Comparison of ENCODE assay signal across 11 mouse cellular contexts in the genomic region with DNA sequence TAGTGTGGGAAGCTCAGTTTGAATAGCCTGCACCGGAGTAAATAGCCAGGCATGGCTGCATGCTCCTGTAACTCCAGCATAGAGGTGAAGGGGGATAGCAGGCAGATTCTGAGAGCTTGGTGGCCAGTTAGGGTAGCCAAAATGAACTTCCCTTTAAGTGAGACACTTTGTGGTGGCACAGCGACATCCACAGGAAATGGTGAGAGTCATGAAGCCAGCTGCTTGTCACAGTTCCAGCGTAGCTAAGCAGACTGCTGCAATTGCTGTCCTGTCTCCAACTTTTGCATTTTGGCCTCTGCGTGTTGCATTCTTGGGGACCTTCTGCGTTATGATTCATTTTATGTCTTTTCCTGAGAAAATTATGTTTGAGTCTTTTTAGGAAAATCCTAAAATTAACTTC. TPM values are rescaled to one million over a fixed set of nuclear protein-coding genes. Genes with fewer than 3 reads are reported as not detected.
A peak's percentile ranks its signal among the peaks of the same experiment; 100 is the strongest.
DNase-seq lines count a peak whose midpoint lies in the region; ATAC-seq and TF ChIP-seq lines count a peak whose summit lies in the region.
"Had no signal": no experiment of that assay in that cellular context is flagged by ENCODE, and none has a peak within 500 bp of the region (broad histone marks: within the 10 kb centered on the region; RNA-seq: fewer than 3 reads in every experiment).

No protein-coding gene starts in this region.

- H3K27ac ChIP-seq in forebrain, postnatal 0 days (ENCODE audit: low read depth, low read length) = no peak overlapping the region
- H3K27ac ChIP-seq in forebrain, embryonic 10.5 days = no peak overlapping the region
- H3K27ac ChIP-seq in limb, embryonic 10.5 days = no peak overlapping the region
- H3K27ac ChIP-seq: embryonic facial prominence, embryonic 15.5 days had no signal

- no peak for ATAC-seq in forebrain, postnatal 0 days

- H3K4me3 ChIP-seq in forebrain, postnatal 0 days (ENCODE audit: low read depth, low read length) = no peak overlapping the region
- H3K4me3 ChIP-seq in forebrain, embryonic 10.5 days = no peak overlapping the region
- H3K4me3 ChIP-seq in limb, embryonic 10.5 days = no peak overlapping the region
- H3K4me3 ChIP-seq: embryonic facial prominence, embryonic 15.5 days had no signal

- WGBS in forebrain, postnatal 0 days = 78% methylated on average over 5 of the region's 5 CpGs
- 86% methylated on average over 5 of the region's 5 CpGs for WGBS in forebrain, embryonic 10.5 days
- 75% methylated on average over 5 of the region's 5 CpGs for WGBS in limb, embryonic 10.5 days

- TF ChIP-seq CTCF in forebrain, postnatal 0 days (IDR thresholded peaks at IDR 0.05; ENCODE audit: low read depth) = peak; percentile 16

- H3K36me3 ChIP-seq in forebrain, postnatal 0 days (ENCODE audit: insufficient read depth) = no peaks in the 10 kb centered on the region
- no peaks in the 10 kb centered on the region for H3K36me3 ChIP-seq in forebrain, embryonic 10.5 days (replicated peaks)
- H3K36me3 ChIP-seq in limb, embryonic 10.5 days = no peaks in the 10 kb centered on the region
- H3K36me3 ChIP-seq: embryonic facial prominence, embryonic 15.5 days had no signal

- H3K4me1 ChIP-seq in forebrain, postnatal 0 days (ENCODE audit: insufficient read depth) = no peaks in the 10 kb centered on the region
- 0 out of 2 replicates have a peak, but pooled peaks cover 3% of the 10 kb centered on the region for H3K4me1 ChIP-seq in forebrain, embryonic 10.5 days
- peaks cover 22% of the 10 kb centered on the region for H3K4me1 ChIP-seq in limb, embryonic 10.5 days

- no peak overlapping the region for H3K4me2 ChIP-seq in forebrain, postnatal 0 days (ENCODE audit: low read depth)
- H3K4me2 ChIP-seq: embryonic facial prominence, embryonic 15.5 days had no signal

- H3K27me3 ChIP-seq in forebrain, postnatal 0 days (ENCODE audit: insufficient read depth, low read length) = no peaks in the 10 kb centered on the region
- no peaks in the 10 kb centered on the region for H3K27me3 ChIP-seq in forebrain, embryonic 10.5 days (ENCODE audit: poor library complexity, severe bottlenecking)
- H3K27me3 ChIP-seq in limb, embryonic 10.5 days (ENCODE audit: low read depth, poor library complexity, severe bottlenecking) = no peaks in the 10 kb centered on the region
- H3K27me3 ChIP-seq: embryonic facial prominence, embryonic 15.5 days had no signal

- H3K9ac ChIP-seq in forebrain, postnatal 0 days = no peak overlapping the region
- H3K9ac ChIP-seq: embryonic facial prominence, embryonic 15.5 days had no signal

- no peak for DNase-seq in forebrain, postnatal 0 days
- no peak for DNase-seq in forebrain, embryonic 10.5 days (ENCODE audit: extremely low spot score, low spot score)
- peak; percentile 35 for DNase-seq in thymus, postnatal 14 days
- no peak for DNase-seq in thymus, postnatal 10 days (ENCODE audit: low spot score in 2 of 2)
- peak; percentile 90 to 91 for DNase-seq in heart, postnatal 10 days
- DNase-seq in lung, postnatal 10 days = peak; percentile 89
- no peak for DNase-seq in limb, embryonic 10.5 days (ENCODE audit: low spot score)
- DNase-seq in Muller cell, postnatal 12 days (ENCODE audit: inconsistent ontology term) = no peak

- no peaks in the 10 kb centered on the region for H3K9me3 ChIP-seq in forebrain, postnatal 0 days (ENCODE audit: low read length)
- no peaks in the 10 kb centered on the region for H3K9me3 ChIP-seq in forebrain, embryonic 10.5 days
- no peaks in the 10 kb centered on the region for H3K9me3 ChIP-seq in limb, embryonic 10.5 days (replicated peaks)
- H3K9me3 ChIP-seq: embryonic facial prominence, embryonic 15.5 days had no signal

- intact Hi-C loops in heart, postnatal 10 days (cut with DNase I) = loop anchor here (1.0 to 5.0 kb wide), 2 partner anchors 33 to 259 kb away; no protein-coding TSS in a partner anchor

RNA-seq across cellular contexts. Expression of gene Clec4f, which starts 39.5 kb away (rescaled TPM):
- total RNA-seq in forebrain, postnatal 0 days (2014; rRNA removed) = not detected in 2 replicates
- 0.28 TPM in 1 of 2 replicates, not detected in the other for polyA plus RNA-seq in forebrain, postnatal 0 days (2015; fragmentation: Nextera tagmentation; extraction: Ambion mirVana)
- not detected in 2 replicates for polyA plus RNA-seq in forebrain, embryonic 10.5 days (2016; fragmentation: Nextera tagmentation; extraction: Ambion mirVana)
- not detected for total RNA-seq in heart, postnatal 10 days (2021)
- not detected in 2 replicates for polyA plus RNA-seq in limb, embryonic 10.5 days (2016; fragmentation: Nextera tagmentation; extraction: Ambion mirVana)
- total RNA-seq: neutrophil, adult 5-6 weeks had no signal
- polyA plus RNA-seq: embryonic facial prominence, embryonic 15.5 days; limb, embryonic 11.5 days had no signal

RNA-seq across cellular contexts. Expression of gene Stambp, which starts 44.0 kb away (rescaled TPM):
- total RNA-seq in forebrain, postnatal 0 days (2014; rRNA removed) = 11.2 and 13.9 TPM in 2 replicates
- 64.7 and 72.3 TPM in 2 replicates for polyA plus RNA-seq in forebrain, postnatal 0 days (2015; fragmentation: Nextera tagmentation; extraction: Ambion mirVana)
- polyA plus RNA-seq in forebrain, embryonic 10.5 days (2016; fragmentation: Nextera tagmentation; extraction: Ambion mirVana) = 12.7 and 13.9 TPM in 2 replicates
- total RNA-seq in heart, postnatal 10 days (2021) = 10 to 100 TPM; 15.0 to 17.1 TPM
- 13.0 and 16.5 TPM in 2 replicates for polyA plus RNA-seq in limb, embryonic 10.5 days (2016; fragmentation: Nextera tagmentation; extraction: Ambion mirVana)

Comparison
In these comparisons a context has a peak if more than half of its experiments do, and no peak if none do; other contexts are left out.
1. DNase-seq: peak in thymus, postnatal 14 days (single experiment), heart, postnatal 10 days (2 of 2) and lung, postnatal 10 days (single experiment); none in forebrain, postnatal 0 days (single experiment), forebrain, embryonic 10.5 days (single experiment), thymus, postnatal 10 days (0 of 2), limb, embryonic 10.5 days (single experiment) and Muller cell, postnatal 12 days (single experiment).